Mouse (Mus musculus) monocyte, adult 2 months (primary cell): ENCODE measurements around the gene Mtmr3.

Experiments
- DNase-seq, 2 experiments: peaks; one replicate each; pipeline ENCODE4 v3.0.0; 2022; ENCODE audit warnings: low spot score in 2 of 2, low read depth in 1 of 2

Gene Mtmr3

GRCm38 (mm10) chr11:4594608-4595500, at the start of gene Mtmr3:
Gene Mtmr3, minus strand, starts transcription at chr11:4594863.
- peak; percentile 85 to 96 for DNase-seq

GRCm38 (mm10) chr11:4643722-4644121, 49.1 kb upstream of the Mtmr3 start:
- no peak for DNase-seq

GRCm38 (mm10) chr11:4641185-4641584, 46.5 kb upstream of the Mtmr3 start:
- no peak for DNase-seq

GRCm38 (mm10) chr11:4638261-4638660, 43.6 kb upstream of the Mtmr3 start:
- no peak for DNase-seq

- DNase-seq = peak; percentile 66 to 80
These were observed 43.0 kb upstream of the Mtmr3 start, which contains the start of gene Ascc2 for GRCm38 (mm10) chr11:4637534-4638234. Gene Ascc2, plus strand, starts transcription at chr11:4637747.

- no peak for DNase-seq
These were observed 42.2 kb upstream of the Mtmr3 start for GRCm38 (mm10) chr11:4636782-4637342.

GRCm38 (mm10) chr11:4634395-4634794, 39.7 kb upstream of the Mtmr3 start:
- DNase-seq = no peak

GRCm38 (mm10) chr11:4633420-4633819, 38.8 kb upstream of the Mtmr3 start:
- no peak for DNase-seq

GRCm38 (mm10) chr11:4629861-4630280, 35.2 kb upstream of the Mtmr3 start:
- DNase-seq = no peak

- no peak for DNase-seq
These were observed 33.0 kb upstream of the Mtmr3 start for GRCm38 (mm10) chr11:4627636-4628035.

GRCm38 (mm10) chr11:4625931-4626330, 31.3 kb upstream of the Mtmr3 start:
- no peak for DNase-seq

GRCm38 (mm10) chr11:4622997-4623396, 28.3 kb upstream of the Mtmr3 start:
- DNase-seq = no peak

- no peak for DNase-seq
These were observed 27.9 kb upstream of the Mtmr3 start for GRCm38 (mm10) chr11:4622442-4622986.

- no peak for DNase-seq
These were observed 27.2 kb upstream of the Mtmr3 start for GRCm38 (mm10) chr11:4621866-4622265.

- no peak for DNase-seq
These were observed 25.9 kb upstream of the Mtmr3 start for GRCm38 (mm10) chr11:4620501-4621108.

- DNase-seq = no peak
These were observed 25.4 kb upstream of the Mtmr3 start, which contains the start of gene Gm11032 for GRCm38 (mm10) chr11:4620017-4620485. Gene Gm11032, plus strand, starts transcription at chr11:4620067.

- DNase-seq = no peak
These were observed 17.2 kb upstream of the Mtmr3 start for GRCm38 (mm10) chr11:4611904-4612303.

- no peak for DNase-seq
These were observed 11.9 kb upstream of the Mtmr3 start for GRCm38 (mm10) chr11:4606541-4606940.

GRCm38 (mm10) chr11:4605414-4605813, 10.8 kb upstream of the Mtmr3 start:
- DNase-seq = no peak

- DNase-seq = no peak
These were observed 9.8 kb upstream of the Mtmr3 start for GRCm38 (mm10) chr11:4604441-4604840.
